Mouse (Mus musculus) layer of hippocampus, adult 9-11 months (tissue): ENCODE data around the gene Chmp3.

Source experiments
- DNase-seq: peaks from one replicate; pipeline ENCODE4 v3.0.0; 2022

Chmp3 gene

DNA sequence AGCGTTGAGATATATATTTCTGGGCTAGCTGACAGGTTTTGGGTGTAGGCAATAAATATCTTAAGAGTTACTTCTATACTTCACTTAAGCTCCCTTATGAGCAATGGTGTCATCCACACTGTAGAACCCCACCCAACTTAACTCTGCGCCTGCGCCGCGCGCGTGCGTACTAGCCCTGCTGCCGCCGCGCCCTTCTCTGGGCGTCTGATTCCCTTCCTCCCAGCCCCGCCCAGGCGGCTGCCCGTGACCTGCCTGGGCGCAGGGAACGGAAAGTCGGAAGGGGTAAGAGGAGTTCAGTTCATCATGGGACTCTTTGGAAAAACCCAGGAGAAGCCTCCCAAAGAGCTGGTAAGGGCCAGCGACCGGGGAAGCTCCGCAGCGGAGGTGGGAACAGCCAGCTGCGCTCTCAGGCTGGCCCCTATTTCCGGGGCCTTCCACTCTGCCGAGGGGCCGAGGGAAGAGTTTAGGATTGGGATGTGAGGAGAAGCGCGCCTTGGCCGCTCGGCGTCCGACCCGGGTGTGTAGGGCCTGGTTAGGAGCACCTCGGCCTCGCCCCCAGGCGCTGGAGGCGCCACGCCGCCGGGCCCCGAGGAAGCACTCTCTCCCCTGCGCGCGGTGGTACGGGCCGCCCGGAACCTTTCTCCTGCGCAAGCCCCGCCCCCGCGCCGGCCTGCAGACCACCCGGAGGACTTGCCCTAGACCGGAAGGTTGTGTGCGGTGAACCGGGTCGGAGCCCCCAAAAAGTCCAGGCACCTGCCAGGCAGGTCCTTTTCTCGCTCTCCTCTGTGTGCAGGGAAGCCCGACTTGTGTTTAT, at the start of gene Chmp3:
Chmp3 (plus strand) TSS at position 112 of the 814 bp plus-strand sequence.
- peak; percentile 95 for DNase-seq

DNA sequence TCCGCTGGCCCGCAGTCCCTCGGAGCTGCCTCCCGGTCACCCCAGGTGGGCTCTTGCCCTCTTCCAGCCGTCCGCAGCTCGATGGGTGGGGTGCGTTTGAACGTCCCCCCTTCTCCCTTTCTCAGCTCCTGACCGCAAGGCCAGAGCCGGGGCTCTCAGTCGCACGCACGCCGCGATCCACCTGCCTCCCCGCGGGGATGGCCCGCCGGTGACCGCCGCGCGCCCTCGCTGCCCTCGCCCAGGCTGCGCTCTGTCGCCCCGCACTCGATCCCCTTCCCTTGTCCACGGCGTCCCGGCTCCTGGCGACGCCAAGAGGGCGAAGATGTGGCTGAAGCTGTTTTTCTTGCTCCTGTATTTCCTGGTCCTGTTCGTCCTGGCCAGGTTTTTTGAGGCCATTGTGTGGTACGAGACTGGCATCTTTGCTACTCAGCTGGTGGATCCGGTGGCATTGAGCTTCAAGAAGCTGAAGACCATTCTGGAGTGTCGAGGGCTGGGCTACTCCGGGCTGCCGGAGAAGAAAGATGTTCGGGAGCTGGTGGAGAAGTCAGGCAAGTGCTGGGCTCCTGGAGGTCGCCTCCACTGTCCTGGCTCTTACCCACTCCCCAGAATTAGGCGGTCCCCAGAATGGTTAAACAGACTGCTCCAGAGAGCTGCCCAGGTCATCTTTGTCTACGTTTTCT, 49.1 kb upstream of the Chmp3 start:
- peak; percentile 14 for DNase-seq

DNA sequence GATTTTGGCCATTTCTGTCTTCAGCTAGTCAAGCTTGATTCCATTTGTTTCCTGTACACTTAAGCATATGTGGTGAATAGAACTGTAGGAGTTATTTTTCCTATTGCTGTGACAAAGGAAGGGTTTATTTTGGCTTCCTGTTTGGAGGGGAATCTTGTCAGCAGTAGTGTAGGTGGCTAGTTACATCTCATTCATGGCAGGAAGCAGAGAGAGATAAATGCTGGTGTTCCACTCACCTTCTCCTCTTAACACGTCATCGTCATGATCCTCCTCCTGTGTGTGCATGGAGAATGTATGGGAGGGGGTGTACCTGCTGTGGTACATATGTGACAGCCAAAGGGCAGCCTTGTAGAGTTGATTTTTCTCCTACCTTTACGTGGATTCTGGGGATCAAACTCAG, 43.0 kb upstream of the Chmp3 start:
- DNase-seq: no peak

DNA sequence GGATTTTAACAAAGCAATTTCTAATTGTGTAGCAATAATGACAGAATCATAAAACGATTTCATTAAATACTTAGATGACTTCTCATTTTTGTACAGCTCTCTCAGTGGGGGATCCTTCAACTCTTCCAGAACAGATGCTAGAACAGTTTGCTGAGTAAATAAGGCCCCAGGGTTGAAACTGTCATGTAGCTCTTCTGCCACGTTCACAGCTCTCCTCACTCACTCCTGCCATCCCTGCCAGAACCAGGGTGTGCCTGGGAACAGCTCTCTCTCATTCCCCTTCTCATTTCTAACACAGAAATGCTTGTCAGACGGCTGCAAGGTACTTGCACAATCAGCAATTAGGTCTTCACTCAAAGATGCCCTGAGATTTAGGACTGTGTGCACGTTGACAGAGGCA, 40.6 kb upstream of the Chmp3 start:
- peak; percentile 16 for DNase-seq

DNA sequence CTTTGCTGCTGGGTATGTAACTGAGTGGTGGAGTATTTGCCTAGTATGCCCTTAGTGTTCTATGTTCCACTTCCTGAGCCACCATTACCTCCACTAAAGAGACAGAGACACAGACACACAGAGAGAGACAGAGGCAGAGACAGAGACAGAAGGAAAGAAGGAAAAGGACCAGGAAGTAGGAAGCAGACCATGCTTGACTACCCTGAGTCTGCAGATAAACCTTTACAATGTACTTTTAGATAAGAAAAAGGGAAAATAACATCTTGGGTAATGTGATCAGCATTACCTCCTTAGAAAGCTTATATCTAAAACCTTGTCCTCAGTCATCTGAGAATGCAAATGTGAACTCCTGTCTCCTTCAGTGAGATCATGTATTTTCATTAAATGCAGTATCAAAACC, 39.9 kb upstream of the Chmp3 start:
- DNase-seq: no peak

DNA sequence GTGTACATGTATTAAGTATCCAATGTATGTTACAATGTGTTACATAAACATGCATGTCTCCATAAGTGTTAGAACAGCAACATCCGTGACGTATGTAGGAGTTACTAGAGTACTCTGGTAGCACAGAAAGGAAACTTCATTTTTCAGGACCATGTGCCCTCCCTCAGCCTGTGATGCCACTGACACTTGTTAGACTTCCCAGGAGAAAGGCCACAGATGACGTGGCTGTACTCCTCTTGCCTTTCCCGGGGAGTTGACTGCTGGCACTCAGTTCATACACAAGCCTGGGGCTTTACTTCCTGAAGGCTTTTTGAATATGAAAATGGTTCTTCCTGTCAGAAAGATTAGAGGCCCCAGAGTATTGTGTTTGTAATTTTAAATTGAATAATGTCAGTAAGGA, 39.5 kb upstream of the Chmp3 start:
- no peak for DNase-seq

DNA sequence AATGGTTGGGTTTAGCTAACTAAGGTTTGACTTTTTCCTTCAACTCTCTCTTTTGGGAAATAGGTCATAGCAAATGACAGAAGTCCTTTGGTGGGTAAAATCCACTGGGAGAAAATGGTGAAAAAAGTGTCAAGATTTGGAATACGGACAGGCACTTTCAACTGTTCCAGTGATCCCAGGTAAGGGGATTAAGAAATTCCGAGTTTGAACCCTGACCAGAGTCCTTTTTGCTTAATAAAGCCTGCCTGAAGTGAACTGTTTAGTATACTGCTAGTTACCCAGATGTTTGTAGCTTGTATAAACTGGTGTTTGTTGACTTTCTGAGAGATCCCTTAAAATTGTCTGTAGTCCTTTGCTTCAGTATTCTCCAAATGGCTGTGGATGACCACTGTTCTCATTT, 37.9 kb upstream of the Chmp3 start:
- no peak for DNase-seq

DNA sequence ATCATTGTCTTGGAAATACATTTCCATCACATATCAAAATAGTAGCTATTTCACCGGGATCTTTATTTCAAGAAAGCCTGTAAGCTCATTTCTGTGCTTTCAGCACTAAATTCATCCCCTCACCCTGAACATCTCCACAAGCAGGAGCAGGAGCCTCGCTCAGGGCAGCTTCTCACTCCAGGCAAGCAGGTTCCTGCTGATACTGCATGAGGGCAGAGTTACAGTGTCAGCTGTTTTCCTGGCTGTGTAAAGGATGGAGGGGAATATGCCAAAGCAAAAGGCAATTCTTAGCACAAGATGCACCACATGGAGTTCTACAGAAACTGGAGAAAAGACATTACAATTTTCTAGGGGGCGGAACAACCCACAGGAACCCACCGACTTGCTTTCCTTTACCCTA, 24.1 kb upstream of the Chmp3 start:
- DNase-seq: no peak

DNA sequence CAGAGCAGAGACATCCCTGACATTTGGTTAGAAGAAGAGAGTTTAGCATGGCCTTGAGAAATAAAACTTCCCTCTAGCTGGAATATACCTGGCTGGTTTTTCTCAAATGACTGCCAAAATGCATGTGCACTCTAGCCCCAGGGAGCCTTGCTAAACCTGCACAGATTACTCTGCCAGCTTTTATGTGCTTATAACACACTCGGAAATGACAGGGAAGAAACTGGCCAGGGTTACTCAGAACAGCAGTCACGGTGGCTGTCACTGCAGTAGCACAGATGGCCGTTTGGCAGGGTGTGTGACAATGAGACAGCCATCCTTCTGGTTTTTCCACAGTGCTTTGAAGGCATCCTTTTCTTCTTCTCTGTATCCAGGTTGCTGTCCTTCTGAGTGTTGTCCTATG, 18.0 kb upstream of the Chmp3 start:
- peak; percentile 74 for DNase-seq

DNA sequence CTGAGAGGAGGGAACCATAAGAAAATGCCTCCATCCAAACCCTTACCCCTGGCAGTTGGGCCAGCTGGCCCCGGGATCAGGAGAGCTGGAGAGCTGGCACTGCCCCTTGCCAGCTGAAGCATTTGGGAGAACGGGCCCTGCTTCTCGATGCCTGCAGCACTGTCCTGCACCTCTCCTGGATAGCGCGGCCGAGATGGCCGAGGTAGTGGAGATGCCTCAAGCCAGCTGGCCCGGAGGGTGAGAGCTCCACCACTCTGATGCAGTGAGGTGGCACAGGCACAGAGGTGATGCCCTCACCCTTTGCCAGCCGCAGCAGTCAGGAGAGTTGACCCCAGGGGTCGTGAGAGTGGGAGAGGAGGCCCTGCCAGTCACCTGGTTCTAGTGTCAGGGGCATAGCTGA, 16.5 kb upstream of the Chmp3 start:
- DNase-seq: no peak

DNA sequence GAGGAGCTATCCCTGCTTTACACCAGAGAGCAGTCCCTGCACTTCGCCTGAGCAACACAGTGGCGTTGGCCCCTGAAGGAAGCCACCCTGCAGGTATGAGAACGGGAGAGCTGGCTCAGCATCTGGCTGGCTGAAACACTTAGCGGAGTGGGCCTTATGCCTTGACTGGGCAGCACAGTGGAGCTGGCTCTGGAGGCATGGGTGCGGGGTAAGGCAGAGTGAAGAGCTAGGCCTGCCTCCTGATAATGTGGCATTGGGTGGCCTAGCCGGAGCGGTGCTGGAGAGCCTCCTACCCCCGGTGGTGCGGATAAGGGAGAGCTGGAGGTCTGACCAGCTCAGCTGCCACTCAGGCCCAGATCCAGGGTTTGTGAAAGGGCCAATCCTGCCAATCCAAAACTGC, 15.8 kb upstream of the Chmp3 start:
- no peak for DNase-seq

DNA sequence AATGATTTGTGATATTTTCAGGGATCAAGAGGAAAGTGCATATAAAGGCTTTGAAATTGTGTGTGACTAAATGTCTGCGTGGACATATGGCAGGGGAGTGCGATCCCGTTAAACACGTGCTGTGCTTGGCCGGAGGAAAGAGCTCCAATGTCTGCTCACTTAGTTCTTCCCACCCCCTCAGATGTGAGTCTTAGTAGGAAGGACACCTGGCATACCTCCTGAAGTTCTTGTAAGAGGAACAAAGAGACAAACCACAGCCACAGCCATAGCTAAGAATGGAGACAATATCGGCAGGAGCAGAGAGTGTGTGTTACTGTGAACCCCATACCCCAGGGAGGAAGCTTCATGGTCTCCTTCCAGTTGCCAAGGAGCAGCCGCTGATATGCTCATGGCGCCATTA, 13.4 kb upstream of the Chmp3 start:
- DNase-seq: no peak

DNA sequence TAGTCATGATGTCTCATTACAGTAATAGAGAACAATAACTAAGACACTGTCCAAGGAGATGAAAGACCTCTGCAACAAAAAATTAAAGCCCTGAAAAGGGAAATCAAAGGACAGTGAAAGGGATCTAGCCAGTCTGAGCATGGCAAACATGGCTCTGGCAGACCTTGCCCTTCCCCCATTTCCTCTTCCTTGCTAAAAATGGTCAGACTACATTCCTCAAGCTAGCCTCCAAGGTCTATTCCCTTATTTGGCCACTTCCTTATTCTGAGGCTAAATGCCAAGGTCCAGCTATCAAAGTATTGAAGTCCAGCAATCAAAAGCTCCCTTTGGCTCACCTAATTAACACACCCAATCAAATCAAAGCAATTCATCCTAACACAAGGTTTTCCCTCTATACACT, 6.3 kb upstream of the Chmp3 start:
- peak; percentile 33 for DNase-seq

DNA sequence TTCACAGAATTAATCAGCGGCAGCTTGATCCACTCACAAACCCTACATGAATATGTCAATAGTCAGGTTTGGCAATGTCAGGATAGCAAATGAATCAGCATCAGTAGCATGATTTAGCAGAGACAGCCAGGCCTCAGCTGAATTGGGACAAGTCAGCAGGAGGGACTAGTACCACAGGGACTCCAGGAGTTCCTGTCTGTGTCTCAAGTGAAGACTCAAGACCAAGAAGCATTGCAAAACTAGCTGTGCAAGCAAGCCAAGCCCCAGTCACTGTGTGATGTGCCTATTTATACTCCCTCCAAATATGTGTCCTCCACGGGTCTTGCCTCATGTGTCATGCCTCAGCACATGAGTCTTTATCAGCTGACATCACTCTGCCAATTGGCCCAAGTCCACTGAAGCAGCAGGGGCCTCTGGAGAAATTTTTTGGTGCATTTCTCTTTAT, 11.9 kb downstream of the Chmp3 start:
- DNase-seq: peak; percentile 15

DNA sequence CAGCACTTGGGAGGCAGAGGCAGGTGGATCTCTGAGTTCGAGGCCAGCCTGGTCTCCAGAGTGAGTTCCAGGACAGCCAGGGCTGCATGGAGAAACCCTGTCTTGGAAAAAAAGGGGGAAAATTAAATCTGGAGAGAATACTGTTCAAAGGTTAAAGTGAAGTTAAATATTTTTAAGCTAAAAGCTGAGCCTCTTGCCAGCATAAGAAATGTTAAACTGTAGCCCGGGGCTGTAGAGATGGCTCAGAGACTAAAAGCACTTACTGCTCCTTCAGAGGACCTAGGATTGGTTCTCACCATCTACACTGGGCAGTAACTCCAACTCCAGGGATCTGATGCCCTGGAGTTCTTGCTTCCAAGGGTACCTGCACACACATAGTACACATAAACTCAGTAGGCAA, 13.2 kb downstream of the Chmp3 start:
- no peak for DNase-seq

DNA sequence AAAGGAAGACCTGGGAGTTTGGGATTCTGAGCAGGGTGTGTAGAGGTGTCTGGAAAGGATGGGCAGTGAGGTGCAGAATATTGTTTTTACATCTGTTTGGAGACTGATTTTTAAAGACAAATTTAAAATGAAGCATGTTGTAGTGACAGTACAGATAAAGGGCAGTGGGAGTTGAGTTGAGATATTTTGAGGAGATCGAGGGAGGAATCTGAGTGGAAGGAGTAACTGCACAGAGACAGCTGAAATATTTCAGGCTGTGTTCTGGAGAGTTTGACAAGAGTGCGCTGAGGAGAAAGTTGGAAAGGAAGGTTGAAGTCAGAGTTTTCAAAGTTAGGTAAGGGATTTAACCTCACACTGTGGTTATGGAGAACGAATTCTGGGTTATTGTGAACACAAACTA, 25.0 kb downstream of the Chmp3 start:
- no peak for DNase-seq

DNA sequence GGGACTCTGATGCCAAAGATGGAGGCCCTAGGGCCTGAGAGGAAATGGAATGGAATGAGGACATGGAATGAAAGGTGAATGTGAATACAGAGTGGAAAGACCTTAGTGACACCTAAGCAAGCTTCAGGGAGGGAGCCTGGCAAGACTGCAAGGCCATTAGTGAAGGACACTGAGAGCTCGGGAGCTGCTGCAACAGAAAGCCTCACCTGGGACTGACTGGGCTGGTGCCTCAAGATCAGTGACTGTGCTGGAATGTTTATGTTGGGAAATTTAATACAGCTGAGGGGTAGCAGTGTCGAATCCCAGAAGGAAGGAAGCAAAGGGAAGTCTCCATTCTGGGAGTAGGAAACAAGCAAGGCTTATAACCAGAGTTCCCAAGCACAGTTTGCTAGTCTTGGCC, 25.4 kb downstream of the Chmp3 start:
- DNase-seq: no peak

DNA sequence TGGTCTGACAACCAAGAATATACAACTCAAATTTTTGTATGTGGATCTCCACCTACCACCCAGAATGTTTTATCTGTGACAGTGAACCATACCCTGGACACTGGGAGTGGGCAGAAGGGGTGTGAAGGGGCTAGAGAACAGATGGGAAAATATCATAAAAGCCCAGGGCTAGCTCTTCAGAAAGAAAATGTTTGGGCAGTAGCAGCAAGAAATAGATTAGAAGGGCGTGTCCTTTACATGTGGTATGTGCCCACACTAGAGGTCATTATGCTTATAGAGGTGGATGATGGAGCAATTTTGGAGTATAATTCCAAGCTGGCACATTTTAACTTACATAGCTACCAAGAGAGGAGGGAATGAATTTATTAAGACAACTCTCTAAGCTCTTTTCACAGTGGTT, 31.8 kb downstream of the Chmp3 start:
- no peak for DNase-seq

DNA sequence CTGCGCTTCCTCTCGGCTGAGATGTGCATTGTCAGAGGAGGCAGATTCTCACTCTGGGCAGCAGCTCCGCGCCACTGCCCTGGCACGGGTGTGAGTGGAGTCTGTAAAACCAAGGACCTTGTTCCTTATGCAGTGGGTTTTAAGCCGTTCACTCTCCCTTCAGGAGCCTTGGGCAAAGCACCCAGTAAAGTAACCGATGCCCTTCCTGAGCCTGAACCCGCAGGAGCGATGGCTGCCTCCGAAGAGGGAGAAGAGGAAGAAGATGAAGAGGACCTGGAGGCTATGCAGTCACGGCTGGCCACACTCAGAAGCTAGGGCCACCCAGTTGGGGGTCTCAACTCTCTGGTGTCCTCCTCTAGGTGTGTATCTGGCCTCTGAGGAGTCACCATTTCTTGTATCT, 35.9 kb downstream of the Chmp3 start:
- no peak for DNase-seq

DNA sequence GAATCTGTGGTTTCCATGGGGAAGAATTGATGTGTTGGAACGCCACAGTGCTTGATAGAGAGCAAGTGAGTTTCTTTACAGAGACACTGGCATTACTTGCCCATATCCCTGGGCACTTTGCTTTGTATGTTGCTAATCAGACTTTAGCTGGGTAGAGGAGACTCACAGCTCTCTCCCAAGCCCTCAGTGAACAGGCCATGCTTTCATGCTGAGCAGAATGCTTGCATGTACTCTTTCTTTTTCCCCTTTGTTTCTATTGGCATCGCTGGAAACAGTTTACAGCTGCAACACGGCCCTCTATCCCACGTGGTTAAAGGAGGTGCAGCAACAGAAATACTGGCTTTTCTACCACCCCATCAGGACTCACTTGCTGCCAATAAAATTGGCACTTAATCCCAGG, 39.6 kb downstream of the Chmp3 start:
- no peak for DNase-seq

DNA sequence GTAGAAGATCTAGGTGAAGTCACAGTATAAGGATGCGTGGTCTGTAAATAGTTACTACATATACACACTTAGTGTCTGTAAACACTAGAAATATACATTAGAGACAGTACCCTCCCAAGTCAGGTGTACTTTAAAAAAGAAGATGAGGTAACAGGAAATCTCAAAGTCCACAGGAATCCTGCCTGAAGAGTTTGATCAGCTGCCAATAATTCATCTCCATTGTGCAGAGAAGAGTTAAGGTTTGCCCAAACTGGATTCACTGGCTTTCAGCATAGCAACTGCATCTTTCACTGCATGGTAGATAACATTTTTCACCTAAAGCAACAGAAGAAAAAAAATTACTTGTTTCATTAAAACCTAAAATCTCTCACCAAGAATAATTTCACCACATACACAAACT, 45.8 kb downstream of the Chmp3 start:
- DNase-seq: no peak

DNA sequence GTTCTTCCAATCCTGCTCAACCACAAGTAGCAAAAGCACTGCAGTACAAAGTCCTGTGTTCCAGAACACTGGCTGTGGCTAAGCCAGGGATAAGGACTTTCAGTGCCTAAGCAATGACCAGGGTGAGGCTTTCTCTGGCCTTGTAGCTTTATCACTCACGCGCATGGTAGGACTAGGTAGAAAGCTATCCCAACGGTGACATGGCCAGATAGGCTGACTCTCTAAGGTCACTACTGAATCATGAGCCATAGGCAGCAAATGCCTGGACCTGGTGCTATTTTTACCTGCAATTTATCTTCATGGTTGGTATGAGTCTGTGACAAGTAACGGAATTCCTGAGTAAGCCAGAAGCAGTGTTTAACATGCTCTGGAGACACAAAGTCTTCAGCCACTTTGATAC, 46.6 kb downstream of the Chmp3 start:
- no peak for DNase-seq

DNA sequence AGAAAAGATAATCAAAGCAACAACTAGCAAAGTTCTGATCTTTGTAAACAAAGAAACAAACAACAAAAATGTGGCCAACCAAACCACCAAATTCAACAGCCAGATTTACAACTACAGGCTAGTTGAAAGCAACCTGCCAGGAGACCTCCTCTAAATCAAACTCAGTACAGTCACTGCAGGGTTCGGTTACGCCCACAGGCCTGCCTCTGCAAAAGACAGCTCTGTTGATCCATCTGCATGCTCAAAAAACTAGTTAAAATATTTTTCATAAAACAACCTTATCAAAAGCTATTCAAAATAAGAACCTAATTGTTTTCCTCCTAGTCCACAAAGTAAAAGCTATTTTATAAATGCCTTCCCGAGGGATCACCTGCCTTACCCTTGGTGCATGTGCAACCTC, 64.2 kb downstream of the Chmp3 start:
- peak; percentile 28 for DNase-seq

DNA sequence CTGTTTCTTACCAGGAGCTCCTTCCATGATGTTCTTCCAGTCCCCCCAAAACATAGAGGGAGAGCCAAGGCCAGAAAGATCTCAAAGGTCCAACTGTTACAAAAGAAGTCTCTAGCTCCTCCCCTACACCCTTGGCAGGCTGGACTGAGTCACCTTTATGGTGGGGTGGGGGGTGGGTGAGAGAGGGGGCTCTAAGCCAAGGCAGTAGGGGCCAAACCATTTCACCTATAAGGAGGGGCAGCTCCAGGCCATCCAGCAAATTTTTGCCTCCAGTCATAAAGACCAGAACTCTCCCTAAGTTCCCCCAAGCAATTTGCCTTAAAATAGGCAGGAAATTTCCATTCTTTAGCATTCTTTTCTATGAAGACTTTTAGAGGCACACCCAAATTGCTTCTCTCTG, 65.4 kb downstream of the Chmp3 start:
- no peak for DNase-seq

DNA sequence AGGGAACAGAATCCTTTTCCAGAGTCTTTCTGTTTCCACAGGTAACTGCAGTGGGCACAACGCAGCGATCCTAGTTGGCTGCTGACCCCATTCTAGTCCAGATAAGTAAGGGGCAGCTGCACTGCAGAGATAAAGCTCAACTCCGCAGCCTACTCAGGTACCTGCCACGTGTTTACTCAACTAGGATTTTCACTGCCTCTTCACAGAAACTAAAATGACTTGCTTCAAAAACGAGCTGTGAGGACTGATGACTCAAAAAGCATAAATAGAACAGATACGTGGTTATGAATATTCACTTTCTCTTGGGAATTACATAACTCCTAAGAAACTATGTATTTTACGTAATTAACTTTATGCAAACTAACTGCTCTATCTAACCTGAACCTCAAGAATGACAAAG, 66.4 kb downstream of the Chmp3 start:
- DNase-seq: no peak
